Mouse (Mus musculus): ENCODE measurements around the gene Pea15a.

GRCm38 (mm10) chr1:172228209-172228608 lies 21.6 kb upstream of the Pea15a start:
- no peak for TF ChIP-seq CTCF (IDR thresholded peaks at IDR 0.05; ENCODE audit: borderline replicate concordance, control insufficient read depth, extremely low read depth, insufficient read depth, low read length, poor library complexity)
- no peak for TF ChIP-seq POLR2A (IDR thresholded peaks at IDR 0.05; ENCODE audit: control insufficient read depth, extremely low read depth, insufficient read depth, low read length, poor library complexity)
